Mouse (Mus musculus): Measurements from ENCODE around the gene Tbl2. TPM values are rescaled to one million over a fixed set of nuclear protein-coding genes. Genes with fewer than 3 reads are reported as not detected.
A peak's percentile ranks its signal among the peaks of the same experiment; 100 is the strongest.

Tbl2 gene
- polyA plus RNA-seq, 1 experiment from 2014 or later, result 11.1 TPM

- no peak for ATAC-seq (ENCODE audit: low read depth)
- Histone ChIP-seq H3K4me2 (ENCODE audit: low read depth, low read length) (no peak overlapping the region), H3K27ac (ENCODE audit: low read length) (no peak overlapping the region), H3K27me3 (ENCODE audit: control insufficient read depth, insufficient read depth, low read depth, low read length) (no peaks in the 10 kb centered on the region), H3K36me3 (ENCODE audit: control insufficient read depth, insufficient read depth) (no peaks in the 10 kb centered on the region), H3K9ac (ENCODE audit: low read depth, low read length) (no peak overlapping the region), H3K4me1 (ENCODE audit: control insufficient read depth, low read depth, low read length) (no peaks in the 10 kb centered on the region), H3K9me3 (replicated peaks; ENCODE audit: control insufficient read depth, low read length) (no peaks in the 10 kb centered on the region), H3K4me3 (ENCODE audit: low read depth, low read length) (no peak overlapping the region)
- WGBS (ENCODE audit: insufficient replicate concordance), result 45% methylated on average over 2 of the region's 2 CpGs
Measured at GRCm38 (mm10) chr5:135139881-135140280, 9.6 kb upstream of the Tbl2 start.

GRCm38 (mm10) chr5:135144469-135144868, 5.0 kb upstream of the Tbl2 start:
- H3K27ac ChIP-seq (ENCODE audit: low read length), result no peak overlapping the region
- peaks cover 5% of the 10 kb centered on the region; the same call in 1 of the 2 replicates for H3K4me1 ChIP-seq (ENCODE audit: control insufficient read depth, low read depth, low read length)
- H3K9ac ChIP-seq (ENCODE audit: low read depth, low read length), result no peak overlapping the region
- H3K36me3 ChIP-seq (ENCODE audit: control insufficient read depth, insufficient read depth), result no peaks in the 10 kb centered on the region
- no peaks in the 10 kb centered on the region for H3K9me3 ChIP-seq (replicated peaks; ENCODE audit: control insufficient read depth, low read length)
- WGBS (ENCODE audit: insufficient replicate concordance), result 24% methylated on average over 4 of the region's 4 CpGs
- H3K4me2 ChIP-seq (ENCODE audit: low read depth, low read length), result no peak overlapping the region
- H3K27me3 ChIP-seq (ENCODE audit: control insufficient read depth, insufficient read depth, low read depth, low read length), result no peaks in the 10 kb centered on the region
- no peak overlapping the region for H3K4me3 ChIP-seq (ENCODE audit: low read depth, low read length)
- no peak for ATAC-seq (ENCODE audit: low read depth)

GRCm38 (mm10) chr5:135145532-135145931, 3.9 kb upstream of the Tbl2 start:
- ATAC-seq (ENCODE audit: low read depth), result no peak
- WGBS (ENCODE audit: insufficient replicate concordance), result 9% methylated on average over 3 of the region's 3 CpGs

GRCm38 (mm10) chr5:135145955-135146354, 3.5 kb upstream of the Tbl2 start:
- Histone ChIP-seq H3K9me3 (replicated peaks; ENCODE audit: control insufficient read depth, low read length) (no peaks in the 10 kb centered on the region), H3K4me3 (ENCODE audit: low read depth, low read length) (no peak overlapping the region), H3K27ac (ENCODE audit: low read length) (no peak overlapping the region), H3K9ac (ENCODE audit: low read depth, low read length) (no peak overlapping the region), H3K4me2 (ENCODE audit: low read depth, low read length) (no peak overlapping the region), H3K27me3 (ENCODE audit: control insufficient read depth, insufficient read depth, low read depth, low read length) (no peaks in the 10 kb centered on the region), H3K4me1 (ENCODE audit: control insufficient read depth, low read depth, low read length) (peaks cover 12% of the 10 kb centered on the region), H3K36me3 (ENCODE audit: control insufficient read depth, insufficient read depth) (no peaks in the 10 kb centered on the region)
- no peak for ATAC-seq (ENCODE audit: low read depth)

More at GRCm38 (mm10) chr5:135145532-135145931, 3.9 kb upstream of the Tbl2 start:
- no peak overlapping the region for H3K4me2 ChIP-seq (ENCODE audit: low read depth, low read length)
- no peaks in the 10 kb centered on the region for H3K9me3 ChIP-seq (replicated peaks; ENCODE audit: control insufficient read depth, low read length)
- H3K4me1 ChIP-seq (ENCODE audit: control insufficient read depth, low read depth, low read length), result peaks cover 8% of the 10 kb centered on the region
- H3K27me3 ChIP-seq (ENCODE audit: control insufficient read depth, insufficient read depth, low read depth, low read length), result no peaks in the 10 kb centered on the region
- H3K36me3 ChIP-seq (ENCODE audit: control insufficient read depth, insufficient read depth), result no peaks in the 10 kb centered on the region
- H3K27ac ChIP-seq (ENCODE audit: low read length), result no peak overlapping the region
- no peak overlapping the region for H3K9ac ChIP-seq (ENCODE audit: low read depth, low read length)
- no peak overlapping the region for H3K4me3 ChIP-seq (ENCODE audit: low read depth, low read length)

DNA sequence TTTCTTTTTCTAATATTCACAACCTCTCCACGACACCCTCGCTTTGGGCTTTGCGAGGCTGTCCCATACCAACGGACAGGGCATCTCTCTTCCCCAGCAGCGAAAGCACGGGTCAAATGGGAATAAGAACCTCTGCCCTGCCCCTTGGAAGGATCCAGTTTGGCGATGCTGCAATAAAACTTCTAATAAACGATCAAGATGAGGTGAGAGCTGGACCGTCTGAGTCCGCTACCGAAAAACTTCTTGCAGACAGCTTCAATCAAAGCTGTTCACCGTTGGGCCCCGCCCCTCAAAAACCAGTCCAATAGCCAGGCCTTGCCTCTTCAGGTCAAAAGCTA, 773 bp upstream of the Tbl2 start:
- Histone ChIP-seq H3K4me3 (ENCODE audit: low read depth, low read length) (peak overlapping the region; percentile 94), H3K9me3 (replicated peaks; ENCODE audit: control insufficient read depth, low read length) (no peaks in the 10 kb centered on the region), H3K4me2 (ENCODE audit: low read depth, low read length) (peak overlapping the region; percentile 93), H3K36me3 (ENCODE audit: control insufficient read depth, insufficient read depth) (peaks cover 4% of the 10 kb centered on the region; the same call in 1 of the 2 replicates), H3K4me1 (ENCODE audit: control insufficient read depth, low read depth, low read length) (peaks cover 13% of the 10 kb centered on the region), H3K9ac (ENCODE audit: low read depth, low read length) (peak overlapping the region; percentile 76), H3K27ac (ENCODE audit: low read length) (peak overlapping the region; percentile 96), H3K27me3 (ENCODE audit: control insufficient read depth, insufficient read depth, low read depth, low read length) (no peaks in the 10 kb centered on the region)
- 1% methylated on average over 13 of the region's 13 CpGs for WGBS (ENCODE audit: insufficient replicate concordance)
- ATAC-seq (ENCODE audit: low read depth), result no peak

- peak overlapping the region; percentile 73 for H3K27ac ChIP-seq (ENCODE audit: low read length)
- peaks cover 10% of the 10 kb centered on the region for H3K36me3 ChIP-seq (ENCODE audit: control insufficient read depth, insufficient read depth)
- H3K27me3 ChIP-seq (ENCODE audit: control insufficient read depth, insufficient read depth, low read depth, low read length), result no peaks in the 10 kb centered on the region
- H3K9ac ChIP-seq (ENCODE audit: low read depth, low read length), result peak overlapping the region; percentile 85
- H3K4me3 ChIP-seq (ENCODE audit: low read depth, low read length), result peak overlapping the region; percentile 94
- 0% methylated on average over 22 of the region's 23 CpGs for WGBS (ENCODE audit: insufficient replicate concordance)
- no peaks in the 10 kb centered on the region for H3K9me3 ChIP-seq (replicated peaks; ENCODE audit: control insufficient read depth, low read length)
- no peak for ATAC-seq (ENCODE audit: low read depth)
- H3K4me2 ChIP-seq (ENCODE audit: low read depth, low read length), result peak overlapping the region; percentile 90
- H3K4me1 ChIP-seq (ENCODE audit: control insufficient read depth, low read depth, low read length), result peaks cover 13% of the 10 kb centered on the region
Measured at GRCm38 (mm10) chr5:135149820-135150178, 342 bp downstream of the Tbl2 start.

DNA sequence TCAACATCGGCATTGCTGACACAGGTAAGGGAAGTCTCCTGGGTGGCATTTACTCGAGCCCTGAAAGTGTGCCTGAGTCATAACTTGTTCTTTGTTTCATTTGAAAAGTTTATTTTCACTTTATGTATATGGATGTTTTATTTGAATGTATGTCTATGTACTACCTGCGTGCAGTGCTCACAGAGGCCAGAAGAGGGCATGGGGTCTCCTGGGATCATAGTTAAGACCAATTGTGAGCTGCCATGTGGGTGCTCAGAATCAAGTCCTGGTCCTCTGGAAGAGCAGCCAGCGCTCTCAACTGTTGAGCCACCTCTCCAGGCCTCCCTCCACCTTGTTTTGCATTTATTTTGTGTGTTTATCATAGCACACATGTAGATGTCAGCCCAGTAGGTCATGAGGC, 7.0 kb downstream of the Tbl2 start:
- H3K27ac ChIP-seq (ENCODE audit: low read length), result no peak overlapping the region
- ATAC-seq (ENCODE audit: low read depth), result no peak
- no peaks in the 10 kb centered on the region for H3K27me3 ChIP-seq (ENCODE audit: control insufficient read depth, insufficient read depth, low read depth, low read length)
- peaks cover 53% of the 10 kb centered on the region for H3K36me3 ChIP-seq (ENCODE audit: control insufficient read depth, insufficient read depth)
- no peak overlapping the region for H3K4me3 ChIP-seq (ENCODE audit: low read depth, low read length)
- H3K4me1 ChIP-seq (ENCODE audit: control insufficient read depth, low read depth, low read length), result no peaks in the 10 kb centered on the region
- no peak overlapping the region for H3K9ac ChIP-seq (ENCODE audit: low read depth, low read length)
- no peak overlapping the region for H3K4me2 ChIP-seq (ENCODE audit: low read depth, low read length)
- no peaks in the 10 kb centered on the region; the same call in 1 of the 2 replicates for H3K9me3 ChIP-seq (replicated peaks; ENCODE audit: control insufficient read depth, low read length)
- 80% methylated on average over 4 of the region's 4 CpGs for WGBS (ENCODE audit: insufficient replicate concordance)

- H3K4me2 ChIP-seq (ENCODE audit: low read depth, low read length), result no peak overlapping the region
- no peaks in the 10 kb centered on the region; the same call in 1 of the 2 replicates for H3K4me1 ChIP-seq (ENCODE audit: control insufficient read depth, low read depth, low read length)
- H3K27me3 ChIP-seq (ENCODE audit: control insufficient read depth, insufficient read depth, low read depth, low read length), result no peaks in the 10 kb centered on the region
- WGBS (ENCODE audit: insufficient replicate concordance), result 82% methylated on average over 4 of the region's 4 CpGs
- peaks cover 35% of the 10 kb centered on the region for H3K36me3 ChIP-seq (ENCODE audit: control insufficient read depth, insufficient read depth)
- no peaks in the 10 kb centered on the region; the same call in 1 of the 2 replicates for H3K9me3 ChIP-seq (replicated peaks; ENCODE audit: control insufficient read depth, low read length)
- no peak overlapping the region for H3K27ac ChIP-seq (ENCODE audit: low read length)
- ATAC-seq (ENCODE audit: low read depth), result no peak
- H3K9ac ChIP-seq (ENCODE audit: low read depth, low read length), result no peak overlapping the region
- no peak overlapping the region for H3K4me3 ChIP-seq (ENCODE audit: low read depth, low read length)
Measured at GRCm38 (mm10) chr5:135161221-135161620, 11.8 kb downstream of the Tbl2 start.

GRCm38 (mm10) chr5:135161650-135162049, 12.2 kb downstream of the Tbl2 start:
- H3K27ac ChIP-seq (ENCODE audit: low read length), result no peak overlapping the region
- no peak overlapping the region for H3K4me3 ChIP-seq (ENCODE audit: low read depth, low read length)
- 72% methylated on average over 7 of the region's 7 CpGs for WGBS (ENCODE audit: insufficient replicate concordance)
- no peak for ATAC-seq (ENCODE audit: low read depth)
- no peaks in the 10 kb centered on the region; the same call in 1 of the 2 replicates for H3K9me3 ChIP-seq (replicated peaks; ENCODE audit: control insufficient read depth, low read length)
- no peak overlapping the region for H3K4me2 ChIP-seq (ENCODE audit: low read depth, low read length)
- H3K9ac ChIP-seq (ENCODE audit: low read depth, low read length), result no peak overlapping the region
- no peaks in the 10 kb centered on the region; the same call in 1 of the 2 replicates for H3K4me1 ChIP-seq (ENCODE audit: control insufficient read depth, low read depth, low read length)
- H3K27me3 ChIP-seq (ENCODE audit: control insufficient read depth, insufficient read depth, low read depth, low read length), result no peaks in the 10 kb centered on the region
- H3K36me3 ChIP-seq (ENCODE audit: control insufficient read depth, insufficient read depth), result peaks cover 31% of the 10 kb centered on the region
